Comparison of ENCODE assay signal across 8 mouse cellular contexts in genomic region chr17:80969643-80970619, GRCm38 (mm10). TPM values are rescaled to one million over a fixed set of nuclear protein-coding genes. Genes with fewer than 3 reads are reported as not detected.
A peak's percentile ranks its signal among the peaks of the same experiment; 100 is the strongest.
DNase-seq lines count a peak whose midpoint lies in the region; ATAC-seq and TF ChIP-seq lines count a peak whose summit lies in the region.

No protein-coding gene starts in this region.

- no peak overlapping the region for H3K27ac ChIP-seq in gastrocnemius, adult 2 months
- H3K27ac ChIP-seq in forebrain, embryonic 16.5 days (ENCODE audit: low read length): peak overlapping the region; percentile 76
- peak overlapping the region; percentile 60; the same call in 1 of the 2 replicates for H3K27ac ChIP-seq in hindbrain, postnatal 0 days
- H3K27ac ChIP-seq in stomach, embryonic 14.5 days (ENCODE audit: low read length): no peak overlapping the region

- H3K9me3 ChIP-seq in forebrain, embryonic 16.5 days (ENCODE audit: control insufficient read depth, low read length): no peaks in the 10 kb centered on the region
- no peaks in the 10 kb centered on the region for H3K9me3 ChIP-seq in hindbrain, postnatal 0 days (ENCODE audit: low read length)
- no peaks in the 10 kb centered on the region for H3K9me3 ChIP-seq in stomach, embryonic 14.5 days (ENCODE audit: control insufficient read depth, low read depth, low read length)

- ATAC-seq in forebrain, embryonic 16.5 days: peak; percentile 97
- ATAC-seq in hindbrain, postnatal 0 days: peak; percentile 87
- ATAC-seq in stomach, embryonic 14.5 days (ENCODE audit: insufficient number of reproducible peaks, insufficient read depth, low FRiP score, low read depth): peak; percentile 67; the same call in 1 of the 2 replicates

- no peaks in the 10 kb centered on the region for H3K27me3 ChIP-seq in forebrain, embryonic 16.5 days (replicated peaks; ENCODE audit: control insufficient read depth, insufficient read depth, low read length)
- H3K27me3 ChIP-seq in hindbrain, postnatal 0 days (ENCODE audit: insufficient read depth, low read length): no peaks in the 10 kb centered on the region
- H3K27me3 ChIP-seq in stomach, embryonic 14.5 days (ENCODE audit: control insufficient read depth, insufficient read depth, low read length): no peaks in the 10 kb centered on the region

- intact Hi-C loops in gastrocnemius, adult 2 months (cut with DNase I): no loop called here

- H3K9ac ChIP-seq in forebrain, embryonic 16.5 days (replicated peaks; ENCODE audit: low read depth, low read length): peak overlapping the region; percentile 35
- no peak overlapping the region for H3K9ac ChIP-seq in hindbrain, postnatal 0 days (replicated peaks; ENCODE audit: low read length)
- H3K9ac ChIP-seq in stomach, embryonic 14.5 days (replicated peaks; ENCODE audit: low read depth, low read length): no peak overlapping the region

- TF ChIP-seq CTCF in gastrocnemius, adult 2 months (IDR thresholded peaks at IDR 0.05): no peak
- TF ChIP-seq CTCF in hindbrain, postnatal 0 days (IDR thresholded peaks at IDR 0.05; ENCODE audit: low read depth): peak; percentile 27

- H3K36me3 ChIP-seq in forebrain, embryonic 16.5 days (ENCODE audit: control insufficient read depth, insufficient read depth): no peaks in the 10 kb centered on the region
- no peaks in the 10 kb centered on the region for H3K36me3 ChIP-seq in hindbrain, postnatal 0 days (ENCODE audit: insufficient read depth, low read length)
- H3K36me3 ChIP-seq in stomach, embryonic 14.5 days (ENCODE audit: control insufficient read depth, insufficient read depth, low read length): no peaks in the 10 kb centered on the region

- 17% methylated on average over 18 of the region's 18 CpGs for WGBS in forebrain, embryonic 16.5 days
- 33% methylated on average over 18 of the region's 18 CpGs for WGBS in hindbrain, postnatal 0 days
- WGBS in stomach, embryonic 14.5 days: 56% methylated on average over 18 of the region's 18 CpGs

- peaks cover 30% of the 10 kb centered on the region for H3K4me1 ChIP-seq in forebrain, embryonic 16.5 days (replicated peaks; ENCODE audit: control insufficient read depth, insufficient read depth, low read length)
- H3K4me1 ChIP-seq in hindbrain, postnatal 0 days (ENCODE audit: insufficient read depth, low read length): peaks cover 18% of the 10 kb centered on the region
- H3K4me1 ChIP-seq in stomach, embryonic 14.5 days (ENCODE audit: control insufficient read depth, insufficient read depth, low read length): no peaks in the 10 kb centered on the region

- DNase-seq in gastrocnemius, adult 2 months: peak; percentile 48
- no peak for DNase-seq in gastrocnemius, adult 8-10 months (ENCODE audit: low spot score in 2 of 2)
- peak; percentile 81 for DNase-seq in cerebellum, adult 9-10 months
- DNase-seq in hindbrain, postnatal 0 days (ENCODE audit: low spot score): peak; percentile 81
- DNase-seq in mesoderm, embryonic 11.5 days (ENCODE audit: low read depth, low spot score): peak; percentile 56
- no peak for DNase-seq in B cell, adult 2 months

- no peak overlapping the region for H3K4me3 ChIP-seq in gastrocnemius, adult 2 months
- H3K4me3 ChIP-seq in forebrain, embryonic 16.5 days (replicated peaks; ENCODE audit: low read length): peak overlapping the region; percentile 15
- no peak overlapping the region for H3K4me3 ChIP-seq in hindbrain, postnatal 0 days (ENCODE audit: low read length)
- no peak overlapping the region for H3K4me3 ChIP-seq in stomach, embryonic 14.5 days (ENCODE audit: low read depth, low read length)

- peak overlapping the region; percentile 42 for H3K4me2 ChIP-seq in forebrain, embryonic 16.5 days (ENCODE audit: low read length)
- peak overlapping the region; percentile 30 for H3K4me2 ChIP-seq in hindbrain, postnatal 0 days (ENCODE audit: low read depth, low read length)
- H3K4me2 ChIP-seq in stomach, embryonic 14.5 days (replicated peaks; ENCODE audit: low read depth, low read length): no peak overlapping the region

RNA-seq across cellular contexts. Expression of gene Tmem178, which starts 25.5 kb away (rescaled TPM):
- under 1 TPM; 0.25 to 0.28 TPM for total RNA-seq in gastrocnemius, adult 2 months (2021)
- total RNA-seq in gastrocnemius, adult 8-10 months (2022): under 1 TPM; 0.22 to 0.67 (median 0.34) TPM
- polyA plus RNA-seq in forebrain, embryonic 16.5 days (2015; fragmentation: Nextera tagmentation; extraction: Ambion mirVana): 36.3 and 41.4 TPM in 2 replicates
- 48.8 and 49.9 TPM in 2 replicates for total RNA-seq in hindbrain, postnatal 0 days (2014; rRNA removed)
- polyA plus RNA-seq in hindbrain, postnatal 0 days (2015; fragmentation: Nextera tagmentation; extraction: Ambion mirVana): 36.9 and 37.4 TPM in 2 replicates
- polyA plus RNA-seq in stomach, embryonic 14.5 days (2014; fragmentation: Nextera tagmentation; extraction: Ambion mirVana): 4.5 and 5.6 TPM in 2 replicates

Comparison
In these comparisons a context has a peak if more than half of its experiments do, and no peak if none do; other contexts are left out.
1. DNase-seq: peak in gastrocnemius, adult 2 months (single experiment), cerebellum, adult 9-10 months (single experiment), hindbrain, postnatal 0 days (single experiment) and mesoderm, embryonic 11.5 days (single experiment); none in gastrocnemius, adult 8-10 months (0 of 2) and B cell, adult 2 months (0 of 2).
2. H3K27ac ChIP-seq: peak in forebrain, embryonic 16.5 days (single experiment) and hindbrain, postnatal 0 days (single experiment); none in gastrocnemius, adult 2 months (single experiment) and stomach, embryonic 14.5 days (single experiment).
3. RNA of gene Tmem178, which starts 25.5 kb away (total RNA-seq): 48.8 to 49.9 TPM in hindbrain, postnatal 0 days; 0.22 to 0.67 TPM in gastrocnemius, adult 8-10 months and 0.25 to 0.28 TPM in gastrocnemius, adult 2 months; every median in the first group is over 10 times any median in the second.
4. Peak in every context shown above with its lines, with median percentiles within 50 percentile points of each other: ATAC-seq.